Mouse (Mus musculus): ENCODE measurements around the gene Ipo7. TPM values are rescaled to one million over a fixed set of nuclear protein-coding genes. Genes with fewer than 3 reads are reported as not detected.
A peak's percentile ranks its signal among the peaks of the same experiment; 100 is the strongest.
"Not testable (repeated sequence)": the region's sequence is repeated elsewhere in the genome, so short reads cannot be mapped to it uniquely, and the experiment has no call there.

Ipo7 gene
- total RNA-seq, 2 experiments from 2014 or later = 115 to 239 TPM

DNA sequence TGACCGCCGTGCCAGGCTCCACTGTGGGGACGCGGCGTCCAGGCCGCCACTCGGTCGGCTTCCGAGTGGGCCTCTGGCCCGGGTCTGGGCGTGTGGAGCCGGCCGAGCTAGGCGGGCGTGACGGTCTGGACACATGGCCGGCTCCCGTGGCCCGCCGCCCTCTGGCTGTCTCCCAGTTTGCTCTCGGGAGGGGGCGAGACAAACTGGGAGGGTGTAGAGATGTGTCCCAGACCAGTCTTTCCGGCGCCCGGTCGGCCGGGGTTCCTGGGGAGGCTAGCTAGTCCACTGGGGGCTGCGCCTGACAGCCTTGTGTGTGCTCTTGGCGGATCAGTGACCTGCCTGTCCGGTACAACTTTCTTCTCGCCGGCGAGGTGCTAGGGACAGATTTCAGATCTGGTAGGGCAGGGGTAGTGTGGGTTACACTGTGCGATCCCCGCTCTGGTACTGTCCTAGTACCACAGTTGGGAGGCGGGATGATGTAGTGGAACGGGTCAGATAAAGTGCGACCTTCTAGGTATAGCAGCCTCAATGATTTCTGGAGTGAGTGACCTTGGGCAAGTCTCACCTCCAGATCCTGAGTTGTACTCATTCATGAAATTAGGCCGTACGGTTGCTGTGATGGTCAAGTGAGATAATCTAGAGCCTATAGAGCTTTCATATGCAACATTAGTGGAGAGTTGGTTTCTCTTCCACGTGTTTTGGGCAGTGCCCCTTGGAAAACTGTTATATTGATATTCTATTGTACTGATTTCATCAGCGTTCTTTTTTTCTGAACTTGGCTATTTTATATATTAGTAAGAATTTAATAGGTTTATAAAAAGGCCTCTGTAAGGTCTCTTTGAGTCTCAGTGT, 783 bp downstream of the Ipo7 start:
- ATAC-seq (replicated peaks; ENCODE audit: poor library complexity, severe bottlenecking) = peak; percentile 54

GRCm38 (mm10) chr7:110023553-110023952, 5.5 kb downstream of the Ipo7 start:
- ATAC-seq (replicated peaks; ENCODE audit: poor library complexity, severe bottlenecking) = no peak

- no peak for ATAC-seq (replicated peaks; ENCODE audit: poor library complexity, severe bottlenecking)
Observed at GRCm38 (mm10) chr7:110026594-110026993, 8.5 kb downstream of the Ipo7 start.

DNA sequence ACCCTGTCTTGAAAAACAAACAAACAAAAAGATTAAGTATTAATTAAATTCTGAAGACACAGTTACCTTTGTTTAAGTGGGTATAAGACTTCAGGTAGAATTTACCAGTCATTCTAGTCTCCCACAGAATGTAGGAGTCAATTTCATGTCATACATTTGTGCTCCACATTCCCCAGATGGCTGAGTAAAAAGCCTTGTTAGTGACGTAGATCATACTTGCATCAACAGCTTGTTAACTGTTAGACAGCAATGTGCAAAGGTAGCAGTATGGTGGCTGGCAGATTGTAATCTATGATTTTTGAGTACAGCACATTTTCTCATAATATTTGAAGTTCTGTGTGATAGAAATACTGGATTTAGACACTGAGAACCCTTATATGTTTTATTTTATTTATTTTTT, 10.8 kb downstream of the Ipo7 start:
- ATAC-seq (replicated peaks; ENCODE audit: poor library complexity, severe bottlenecking) = no peak

DNA sequence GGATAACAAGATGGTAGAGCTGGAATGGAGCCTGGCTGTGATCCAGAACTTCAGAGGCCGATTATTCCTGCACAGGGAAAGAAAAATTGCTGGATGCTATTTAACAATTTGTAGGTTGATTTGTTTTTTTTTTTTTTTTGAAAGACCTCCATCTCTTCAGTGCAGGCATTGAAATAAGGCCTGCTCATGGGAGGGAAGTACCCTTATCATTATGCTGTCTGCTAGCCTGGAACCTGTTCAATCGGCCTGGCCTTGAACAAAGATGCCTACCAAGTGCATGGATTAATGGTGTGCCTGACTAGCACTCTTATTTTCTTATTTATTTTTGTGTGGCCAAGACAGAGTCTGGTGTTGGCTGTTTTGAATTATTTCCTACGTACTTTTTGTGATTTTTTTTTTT, 12.3 kb downstream of the Ipo7 start:
- ATAC-seq (replicated peaks; ENCODE audit: poor library complexity, severe bottlenecking) = no peak

- not testable (repeated sequence) for ATAC-seq (replicated peaks; ENCODE audit: poor library complexity, severe bottlenecking)
Observed at GRCm38 (mm10) chr7:110057723-110058122, 39.6 kb downstream of the Ipo7 start.

- no peak for ATAC-seq (replicated peaks; ENCODE audit: poor library complexity, severe bottlenecking)
Observed at GRCm38 (mm10) chr7:110059092-110059785, 41.2 kb downstream of the Ipo7 start.

- ATAC-seq (replicated peaks; ENCODE audit: poor library complexity, severe bottlenecking) = no peak
Observed at GRCm38 (mm10) chr7:110060106-110060668, 42.1 kb downstream of the Ipo7 start.

GRCm38 (mm10) chr7:110060669-110061198, 42.7 kb downstream of the Ipo7 start:
- ATAC-seq (replicated peaks; ENCODE audit: poor library complexity, severe bottlenecking) = peak; percentile 25

DNA sequence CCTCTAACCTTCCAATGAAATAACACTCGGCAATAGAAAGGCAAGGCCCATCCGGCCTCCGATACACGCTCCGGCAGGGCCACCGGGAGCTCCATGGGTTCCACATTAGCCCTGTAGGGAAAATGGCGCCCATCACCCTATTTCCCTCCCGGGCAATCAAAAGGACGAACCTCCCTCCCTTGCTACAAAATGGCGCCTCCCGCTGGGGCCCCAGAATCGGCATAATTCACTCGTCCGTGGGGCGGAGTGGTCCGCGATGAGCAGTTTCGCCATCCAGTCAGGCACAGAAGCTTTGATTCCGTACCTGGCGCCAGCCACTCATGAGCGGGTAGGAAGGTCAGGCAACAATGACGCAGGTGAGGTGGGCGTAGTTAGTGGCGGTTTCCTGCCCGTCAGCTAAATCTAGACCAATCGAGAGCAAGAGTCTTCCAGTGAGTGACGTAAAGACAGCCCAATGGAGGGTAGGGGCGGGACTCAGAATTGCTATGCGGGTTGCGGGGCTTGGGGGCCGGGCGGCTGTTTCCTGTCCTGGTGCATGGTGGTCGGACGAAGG, 43.2 kb downstream of the Ipo7 start, which contains the start of gene Zfp143:
TSS of gene Zfp143 (plus strand) at position 19 of the 553 bp plus-strand sequence.
- ATAC-seq (replicated peaks; ENCODE audit: poor library complexity, severe bottlenecking) = peak; percentile 87

GRCm38 (mm10) chr7:110061752-110062273, 43.7 kb downstream of the Ipo7 start:
- peak; percentile 55 for ATAC-seq (replicated peaks; ENCODE audit: poor library complexity, severe bottlenecking)

- no peak for ATAC-seq (replicated peaks; ENCODE audit: poor library complexity, severe bottlenecking)
Observed at GRCm38 (mm10) chr7:110063731-110064130, 45.7 kb downstream of the Ipo7 start.

DNA sequence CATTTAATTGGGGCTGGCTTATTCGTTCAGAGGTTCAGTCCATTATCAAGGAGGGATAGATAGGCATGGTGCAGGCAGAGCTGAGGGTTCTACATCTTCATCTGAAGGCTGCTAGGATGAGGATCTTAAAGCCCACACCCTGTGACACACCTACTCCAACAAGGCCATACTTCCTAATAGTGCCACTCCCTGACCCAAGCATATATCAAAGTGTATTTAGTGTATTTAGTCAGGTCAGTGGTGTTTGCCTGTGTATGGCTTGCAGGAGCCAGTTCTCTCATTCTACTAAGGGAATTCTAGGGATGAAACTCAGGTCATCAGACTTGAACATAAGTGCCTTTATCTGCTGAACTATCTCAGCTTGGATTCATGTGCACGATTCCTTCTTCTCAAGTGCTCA, 51.0 kb downstream of the Ipo7 start:
- no peak for ATAC-seq (replicated peaks; ENCODE audit: poor library complexity, severe bottlenecking)

GRCm38 (mm10) chr7:110078168-110078567, 60.1 kb downstream of the Ipo7 start:
- ATAC-seq (replicated peaks; ENCODE audit: poor library complexity, severe bottlenecking) = no peak

- peak; percentile 52; the same call in 1 of the 2 replicates for ATAC-seq (replicated peaks; ENCODE audit: poor library complexity, severe bottlenecking)
Observed at GRCm38 (mm10) chr7:110083386-110084165, 65.5 kb downstream of the Ipo7 start.

- no peak for ATAC-seq (replicated peaks; ENCODE audit: poor library complexity, severe bottlenecking)
Observed at GRCm38 (mm10) chr7:110085217-110085616, 67.1 kb downstream of the Ipo7 start.

GRCm38 (mm10) chr7:110087914-110088313, 69.8 kb downstream of the Ipo7 start:
- no peak for ATAC-seq (replicated peaks; ENCODE audit: poor library complexity, severe bottlenecking)

DNA sequence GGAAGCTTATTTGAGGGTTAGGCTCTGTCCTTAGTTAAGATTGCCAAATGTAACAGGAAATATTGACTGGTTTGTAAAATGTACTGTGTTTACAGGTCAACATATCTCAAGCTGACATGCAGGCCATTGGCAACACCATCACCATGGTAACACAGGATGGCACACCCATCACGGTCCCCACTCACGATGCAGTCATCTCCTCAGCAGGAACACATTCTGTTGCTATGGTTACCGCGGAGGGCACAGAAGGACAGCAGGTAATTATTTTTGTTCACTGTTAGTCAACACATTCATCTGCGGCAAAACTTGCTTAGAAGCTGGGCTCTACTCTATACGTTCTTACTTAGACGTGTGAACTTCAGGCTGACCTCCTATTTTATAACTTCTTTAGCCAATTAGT, 73.6 kb downstream of the Ipo7 start:
- no peak for ATAC-seq (replicated peaks; ENCODE audit: poor library complexity, severe bottlenecking)

DNA sequence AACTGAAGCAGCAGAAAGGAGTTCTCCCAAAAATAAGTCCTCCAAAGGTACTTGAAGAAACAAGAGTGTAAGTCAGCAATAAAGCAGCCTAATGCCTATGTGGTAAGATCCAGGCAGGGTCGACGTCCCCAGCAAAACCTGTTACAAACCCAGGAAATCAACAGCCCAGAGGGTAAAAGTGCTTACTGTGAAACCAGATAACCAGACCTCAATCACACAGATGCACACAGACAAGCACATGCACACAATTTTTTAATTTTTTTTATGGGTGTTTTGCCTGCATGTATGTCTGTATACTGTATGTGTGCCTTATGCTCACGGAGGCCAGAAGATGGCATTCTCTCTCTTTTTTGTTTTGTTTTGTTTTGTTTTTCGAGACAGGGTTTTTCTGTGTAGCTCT, 78.3 kb downstream of the Ipo7 start:
- ATAC-seq (replicated peaks; ENCODE audit: poor library complexity, severe bottlenecking) = no peak
